Mouse (Mus musculus) lung, postnatal 0 days (tissue): ENCODE measurements at regions not wholly inside any gene's neighbourhood (a gene's known extent, or its start where the extent isn't known, plus 50 kb on each side); places are given as distances from the start of the nearest gene placed in this dataset.

Experiments
- CTCF ChIP-seq: IDR thresholded peaks from 2 replicates; pipeline ENCODE4 v1.5.1; 2016; ENCODE audit warnings: antibody characterized with exemption, mild to moderate bottlenecking
- EP300 ChIP-seq: IDR thresholded peaks from 2 replicates; pipeline ENCODE4 v1.6.1; 2016; ENCODE audit warnings: antibody characterized with exemption, mild to moderate bottlenecking, control low read depth

GRCm38 (mm10) chr12:8845443-8845842, 74.3 kb downstream of the Sdc1 start:
- no peak for TF ChIP-seq CTCF
- no peak for TF ChIP-seq EP300
